Mouse (Mus musculus) adrenal gland, postnatal 4 days (tissue): Measurements from ENCODE around the gene Hspb6. TPM values are rescaled to one million over a fixed set of nuclear protein-coding genes. Genes with fewer than 3 reads are reported as not detected.

Experiments
- DNase-seq, 2 experiments: peaks; one replicate each; pipeline ENCODE4 v3.0.0; 2021 to 2022; ENCODE audit warnings: low spot score in 2 of 2, mixed read lengths in 2 of 2
- long read RNA-seq, 2 experiments: library from polyadenylated mRNA; stranded (forward); transcript quantifications; one replicate each; pipeline ENCODE4 v2.0.0; 2021
- total RNA-seq, 2 experiments: library from RNA; stranded (reverse); gene quantifications; 2 replicates each; pipeline ENCODE4 v1.2.3; 2021

The Hspb6 gene
- 10 to 100 TPM; 36.3 to 45.7 TPM for total RNA-seq
- long read RNA-seq, experiment 1, transcript Hspb6-201 (3 exons, 1,363 nt) = major isoform, 28 of 35 reads
- long read RNA-seq, experiment 1, partial matches to known transcripts = 0 of 35 reads
- long read RNA-seq, experiment 1, other reads (novel, unspliced or antisense) = 5 of 35 reads
- long read RNA-seq, experiment 2, transcript Hspb6-201 (3 exons, 1,363 nt) = major isoform, 19 of 21 reads
- long read RNA-seq, experiment 2, partial matches to known transcripts = 0 of 21 reads
- long read RNA-seq, experiment 2, other reads (novel, unspliced or antisense) = 1 of 21 reads

DNA sequence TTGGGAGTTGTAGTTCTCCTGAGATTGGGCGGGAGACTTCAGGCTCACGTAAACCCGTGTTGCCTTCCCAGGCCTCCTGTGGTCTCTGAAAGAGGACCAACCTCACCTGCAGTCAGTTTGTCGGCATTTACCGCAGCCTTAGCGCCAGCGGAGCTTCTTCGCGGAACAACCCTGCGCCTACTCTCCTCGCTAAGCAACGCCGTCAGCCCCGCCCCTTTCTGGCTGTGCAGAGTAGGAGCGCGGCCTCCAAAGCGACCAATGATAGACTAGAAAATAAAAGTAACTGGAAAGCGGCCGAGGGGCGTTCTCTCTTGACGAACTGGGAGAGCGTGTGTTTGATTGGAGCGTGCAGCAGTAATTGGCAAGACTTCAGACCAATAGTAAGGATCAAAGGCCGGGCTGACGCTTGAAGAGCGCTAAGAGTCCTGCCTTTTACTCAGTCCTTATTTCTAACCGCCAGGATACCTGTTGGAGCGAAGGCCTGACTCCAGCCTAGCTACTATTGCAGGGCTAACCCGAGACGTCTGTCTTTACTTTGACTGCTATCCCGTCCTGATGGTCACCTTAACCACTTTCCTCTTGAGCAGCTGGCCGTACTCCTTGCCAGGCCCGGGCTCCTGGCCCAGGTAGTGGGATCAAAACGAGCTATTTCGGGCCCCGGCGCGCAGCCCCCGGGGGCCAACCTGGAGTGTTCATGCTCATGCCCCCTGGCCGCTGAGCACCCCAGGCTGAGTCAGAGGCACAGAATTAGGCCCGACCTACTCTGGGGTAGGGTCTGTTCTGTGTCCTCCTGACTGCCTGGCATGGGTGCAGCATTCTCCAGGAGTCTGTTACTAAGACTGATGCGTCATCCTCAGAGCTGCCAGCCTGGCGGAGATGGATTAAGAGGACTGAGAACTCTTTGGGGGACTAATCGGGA lies at the start of gene Hspb6, which contains the start of gene Proser3:
Gene Hspb6, plus strand, starts transcription at position 77 of the 919 bp plus-strand sequence.
Gene Proser3, minus strand, starts transcription at position 198 of the 919 bp plus-strand sequence.
- peak; percentile 76 to 96 for DNase-seq

GRCm38 (mm10) chr7:30508061-30508460 lies 43.9 kb upstream of the Hspb6 start:
- DNase-seq = no peak

DNA sequence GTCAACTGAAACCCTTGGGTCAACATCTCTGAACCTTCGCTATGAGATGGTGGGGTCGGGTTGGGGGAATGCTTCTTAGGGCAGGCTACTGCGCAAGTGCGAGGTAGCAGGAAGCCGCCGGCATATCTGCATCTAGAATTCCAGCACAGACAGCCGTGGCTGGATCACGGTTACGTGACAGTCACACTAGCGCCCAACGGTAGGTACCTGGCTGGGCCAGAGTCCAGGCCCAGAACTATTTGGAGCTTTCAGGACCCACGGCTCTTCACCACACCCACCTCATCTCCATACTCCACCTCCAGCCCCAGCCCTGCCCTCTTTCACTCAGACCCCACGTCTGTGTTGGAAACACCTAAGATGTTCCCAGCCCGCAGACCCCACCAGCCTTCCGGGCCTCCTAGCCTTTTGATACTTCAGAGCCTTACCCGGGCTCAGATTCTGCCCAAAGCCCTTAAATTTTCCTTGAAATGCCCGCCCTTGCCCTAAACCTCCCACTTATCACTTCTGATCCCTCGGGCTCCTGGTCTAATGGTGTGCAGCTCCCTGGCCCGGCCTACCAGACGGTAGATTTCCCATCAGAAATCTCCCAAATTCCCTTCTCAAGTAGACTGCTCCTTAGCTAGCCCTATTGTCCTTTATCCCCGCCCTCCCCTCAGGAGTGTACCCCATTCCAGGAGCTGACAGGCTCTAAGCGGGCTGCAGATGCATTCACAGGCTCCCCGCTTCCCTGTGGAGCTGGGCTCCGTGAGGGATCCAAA lies 36.8 kb upstream of the Hspb6 start:
- no peak for DNase-seq

GRCm38 (mm10) chr7:30518325-30518724 lies 33.7 kb upstream of the Hspb6 start:
- no peak for DNase-seq

DNA sequence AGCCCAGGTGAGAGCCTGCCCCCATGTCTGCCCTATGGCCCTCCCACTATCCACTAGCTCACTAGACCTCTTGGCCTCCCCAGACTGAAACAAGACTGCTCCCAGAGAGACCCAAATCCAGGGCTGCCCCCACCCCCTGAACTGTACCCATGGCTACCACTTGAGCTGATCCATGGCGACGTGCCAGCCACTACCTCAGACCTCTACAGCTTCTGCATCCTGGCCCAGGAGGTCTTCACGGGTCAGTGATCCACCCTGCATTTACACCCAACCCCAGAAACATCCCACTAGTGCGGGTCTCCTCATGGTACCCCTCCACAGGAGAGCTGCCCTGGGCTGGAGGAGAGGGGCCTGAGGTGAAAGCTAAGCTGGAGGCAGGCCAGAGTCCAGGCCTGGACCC lies 31.6 kb upstream of the Hspb6 start:
- no peak for DNase-seq

GRCm38 (mm10) chr7:30520856-30521255 lies 31.1 kb upstream of the Hspb6 start:
- no peak for DNase-seq

GRCm38 (mm10) chr7:30522871-30523270 lies 29.1 kb upstream of the Hspb6 start:
- no peak for DNase-seq

- no peak for DNase-seq
Observed at GRCm38 (mm10) chr7:30524487-30524886, 27.5 kb upstream of the Hspb6 start.

GRCm38 (mm10) chr7:30525954-30526353 lies 26.0 kb upstream of the Hspb6 start:
- no peak for DNase-seq

DNA sequence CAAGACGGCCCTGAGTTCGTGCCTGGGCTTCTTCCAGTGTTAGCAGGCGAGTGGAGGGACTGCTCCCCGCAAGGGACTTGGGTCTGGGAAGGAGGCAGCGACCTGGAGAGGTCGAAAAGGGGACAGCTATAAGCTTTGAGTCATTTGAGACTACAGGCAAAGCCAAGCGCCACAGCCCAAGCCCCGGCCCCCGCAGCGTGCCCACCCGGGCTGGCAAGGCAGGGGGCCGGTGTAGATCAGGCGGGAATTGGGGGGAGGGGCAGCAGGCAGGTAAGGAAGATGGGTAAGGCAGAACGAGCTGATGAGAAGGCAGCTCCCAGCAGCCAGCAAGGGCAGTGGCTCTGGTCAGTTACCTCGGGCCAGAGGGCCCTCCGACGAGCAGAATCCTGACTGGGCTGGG lies 25.6 kb upstream of the Hspb6 start:
- DNase-seq = no peak

- DNase-seq = no peak
Observed at GRCm38 (mm10) chr7:30526981-30527380, 25.0 kb upstream of the Hspb6 start.

- DNase-seq = no peak
Observed at GRCm38 (mm10) chr7:30531291-30531815, 20.6 kb upstream of the Hspb6 start.

GRCm38 (mm10) chr7:30532931-30533330 lies 19.0 kb upstream of the Hspb6 start:
- DNase-seq = no peak

- no peak for DNase-seq
Observed at GRCm38 (mm10) chr7:30533941-30534632, 17.9 kb upstream of the Hspb6 start.

GRCm38 (mm10) chr7:30534633-30535577 lies 17.1 kb upstream of the Hspb6 start, which contains the start of gene Arhgap33:
TSS of gene Arhgap33 (minus strand) at chr7:30535060.
- DNase-seq = peak; percentile 83 to 88

DNA sequence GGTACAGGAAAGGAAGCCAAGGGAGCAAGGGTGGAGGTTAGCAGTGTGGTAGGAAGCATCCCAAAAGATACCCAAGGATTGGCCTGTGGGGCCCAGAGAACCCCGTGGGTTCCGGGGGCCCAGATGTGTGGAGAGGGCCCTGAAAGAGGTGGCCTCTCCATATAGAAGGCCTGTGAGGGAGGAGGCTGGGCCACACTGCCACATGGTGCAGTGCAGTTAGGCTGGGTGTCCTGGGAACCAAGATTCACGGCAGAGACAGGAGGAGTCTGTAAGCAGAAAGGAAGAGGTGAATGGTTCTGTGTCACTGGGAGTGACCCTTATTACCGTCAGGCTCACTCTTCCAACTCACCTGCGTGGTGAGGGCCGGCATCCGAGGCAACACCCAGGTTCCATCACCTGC lies 11.4 kb upstream of the Hspb6 start:
- no peak for DNase-seq

DNA sequence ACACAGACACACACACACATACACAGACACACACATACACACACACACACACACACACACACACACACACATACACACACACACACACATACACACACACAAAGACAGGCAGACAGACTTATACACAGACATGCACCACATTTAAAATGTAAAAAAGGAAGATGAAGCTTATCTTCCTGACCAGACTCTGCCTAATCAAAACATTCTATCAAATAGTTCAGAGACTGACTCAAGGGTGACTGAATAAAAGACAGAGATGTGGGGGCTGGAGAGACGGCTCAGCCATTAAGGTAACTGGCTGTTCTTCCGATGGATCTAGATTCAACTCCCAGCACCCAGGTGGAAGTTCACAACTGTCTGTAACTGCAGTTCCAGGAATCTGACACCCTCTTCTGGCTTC lies 7.7 kb upstream of the Hspb6 start:
- no peak for DNase-seq

DNA sequence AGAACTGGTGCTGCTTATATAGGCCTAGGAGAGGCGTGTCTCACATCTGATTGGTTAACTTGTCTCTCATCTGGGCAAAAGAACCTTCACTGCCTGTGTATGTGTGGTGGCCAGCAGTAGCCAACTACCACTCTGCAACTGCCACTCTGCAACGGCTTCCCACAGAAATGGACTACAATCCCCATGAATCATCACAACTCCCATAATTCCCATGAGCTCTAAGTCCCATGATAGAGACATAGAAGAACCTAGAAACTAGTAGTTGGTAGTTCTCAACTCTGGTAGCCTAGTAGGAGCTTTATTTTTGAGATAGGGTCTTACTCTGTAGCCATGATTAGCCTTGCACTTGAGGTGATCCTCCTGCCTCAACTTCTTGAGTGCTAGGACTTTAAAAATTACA lies 2.1 kb upstream of the Hspb6 start:
- no peak for DNase-seq

DNA sequence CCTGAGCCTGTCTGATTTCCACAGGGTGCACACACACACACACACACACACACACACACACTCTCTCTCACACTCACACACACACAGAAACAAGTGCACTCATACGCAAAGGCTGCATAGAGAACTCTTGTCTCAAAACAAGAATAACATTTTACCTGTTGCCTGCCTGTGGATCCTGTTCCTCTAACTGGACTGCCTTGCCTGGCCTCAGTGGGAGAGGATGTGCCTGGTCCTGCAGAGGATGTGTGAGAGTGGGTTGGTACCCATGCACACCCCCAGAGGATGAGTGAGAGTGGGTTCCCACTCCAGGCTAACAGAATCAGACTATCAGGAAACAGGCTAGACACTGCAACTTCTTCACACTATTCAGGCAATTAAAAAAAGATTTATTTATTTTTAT lies 1.4 kb upstream of the Hspb6 start:
- DNase-seq = no peak
